Mouse (Mus musculus): ENCODE results near the gene Pipox. TPM values are rescaled to one million over a fixed set of nuclear protein-coding genes. Genes with fewer than 3 reads are reported as not detected.

Gene Pipox
- total RNA-seq, 4 experiments from 2014 or later, result 0.43 to 0.82 (median 0.59) TPM

- DNase-seq (ENCODE audit: low spot score), result no peak
Observed at GRCm38 (mm10) chr11:77847599-77848128, 46.2 kb downstream of the Pipox start.

- DNase-seq (ENCODE audit: low spot score), result no peak
Observed at GRCm38 (mm10) chr11:77843906-77844200, 50.0 kb downstream of the Pipox start.

- DNase-seq (ENCODE audit: low spot score), result no peak
Observed at GRCm38 (mm10) chr11:77843068-77843905, 50.6 kb downstream of the Pipox start.

- no peak for DNase-seq (ENCODE audit: low spot score)
Observed at GRCm38 (mm10) chr11:77840523-77841245, 53.2 kb downstream of the Pipox start.

- DNase-seq (ENCODE audit: low spot score), result no peak
Observed at GRCm38 (mm10) chr11:77837856-77838255, 56.0 kb downstream of the Pipox start.

GRCm38 (mm10) chr11:77836751-77837150 is 57.1 kb downstream of the Pipox start:
- no peak for DNase-seq (ENCODE audit: low spot score)

GRCm38 (mm10) chr11:77836290-77836689 is 57.6 kb downstream of the Pipox start:
- no peak for DNase-seq (ENCODE audit: low spot score)

- DNase-seq (ENCODE audit: low spot score), result no peak
Observed at GRCm38 (mm10) chr11:77835109-77835508, 58.8 kb downstream of the Pipox start.

- no peak for DNase-seq (ENCODE audit: low spot score)
Observed at GRCm38 (mm10) chr11:77832541-77832940, 61.4 kb downstream of the Pipox start.

- no peak for DNase-seq (ENCODE audit: low spot score)
Observed at GRCm38 (mm10) chr11:77830875-77831274, 63.0 kb downstream of the Pipox start.

Other genes with a start within 250 kb of the Pipox start
- gene Nufip2, start 207.9 kb downstream of the Pipox start, total RNA-seq (2022), result 10 to 100 TPM; 38.9 to 49.7 (median 45.2) TPM
- gene Cryba1, start 168.8 kb downstream of the Pipox start, total RNA-seq (2022), result not detected
- gene Myo18a, start 130.8 kb downstream of the Pipox start, total RNA-seq (2022), result 100 to 1,000 TPM; 256 to 285 (median 277) TPM
- gene Gm10277, start 106.3 kb downstream of the Pipox start, total RNA-seq (2022), result not detected
- gene Sez6, start 36.7 kb upstream of the Pipox start, total RNA-seq (2022), result under 1 TPM; 0.19 to 0.84 (median 0.52) TPM
- 10 to 100 TPM; 24.8 to 27.5 (median 26.0) TPM for gene Phf12, start 88.7 kb upstream of the Pipox start, total RNA-seq (2022)
- 1 to 10 TPM; 2.8 to 5.1 (median 4.2) TPM for gene Dhrs13, start 138.2 kb upstream of the Pipox start, total RNA-seq (2022)
- 10 to 100 TPM; 53.5 to 62.6 (median 56.4) TPM for gene Flot2, start 143.8 kb upstream of the Pipox start, total RNA-seq (2022)
- gene Eral1, start 186.3 kb upstream of the Pipox start, total RNA-seq (2022), result 10 to 100 TPM; 25.9 to 31.5 (median 28.5) TPM
- 10 to 100 TPM; 10.1 to 14.1 (median 12.5) TPM for gene Fam222b, start 200.6 kb upstream of the Pipox start, total RNA-seq (2022)